In the genomic region with DNA sequence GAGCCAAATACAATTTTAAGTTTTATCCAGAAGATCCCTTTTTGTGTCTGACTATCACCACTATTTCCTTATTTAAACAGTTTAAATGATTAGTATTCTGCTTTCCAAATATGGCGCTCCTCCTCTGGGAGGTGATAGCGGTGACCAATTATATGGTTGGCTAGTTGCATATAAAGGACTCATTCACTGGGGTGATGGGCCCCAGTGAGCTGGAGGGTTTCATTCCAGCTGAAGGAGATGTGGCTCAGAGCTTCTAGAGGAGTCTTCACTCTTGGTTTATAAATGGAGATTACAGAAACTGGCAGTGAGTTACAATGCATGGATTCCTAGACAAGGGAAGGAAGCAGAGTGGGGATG, we compare ENCODE assay signal across 22 mouse cellular contexts. TPM values are rescaled to one million over a fixed set of nuclear protein-coding genes. Genes with fewer than 3 reads are reported as not detected.
DNase-seq lines count a peak whose midpoint lies in the region; ATAC-seq and TF ChIP-seq lines count a peak whose summit lies in the region.
"Had no signal": no experiment of that assay in that cellular context is flagged by ENCODE, and none has a peak within 500 bp of the region (broad histone marks: within the 10 kb centered on the region; RNA-seq: fewer than 3 reads in every experiment).

No protein-coding gene starts in this region.

- 51% methylated on average over 2 of the region's 2 CpGs for WGBS in embryonic facial prominence, embryonic 14.5 days
- 50% methylated on average over 2 of the region's 2 CpGs for WGBS in embryonic facial prominence, embryonic 10.5 days
- 14% methylated on average over 2 of the region's 2 CpGs for WGBS in hindbrain, embryonic 12.5 days
- WGBS in hindbrain, embryonic 16.5 days = 14% methylated on average over 2 of the region's 2 CpGs
- 6% methylated on average over 2 of the region's 2 CpGs for WGBS in midbrain, embryonic 15.5 days
- WGBS in lung, adult 2 months = 81% methylated on average over 2 of the region's 2 CpGs

- no peaks in the 10 kb centered on the region for H3K27me3 ChIP-seq in embryonic facial prominence, embryonic 14.5 days (replicated peaks; ENCODE audit: control insufficient read depth, insufficient read depth, low read length)
- H3K27me3 ChIP-seq in embryonic facial prominence, embryonic 10.5 days (replicated peaks; ENCODE audit: low read depth, poor library complexity, severe bottlenecking) = no peaks in the 10 kb centered on the region
- H3K27me3 ChIP-seq in hindbrain, embryonic 12.5 days = no peaks in the 10 kb centered on the region
- no peaks in the 10 kb centered on the region for H3K27me3 ChIP-seq in hindbrain, embryonic 16.5 days (replicated peaks; ENCODE audit: control insufficient read depth, insufficient read depth, low read length)
- no peaks in the 10 kb centered on the region for H3K27me3 ChIP-seq in Patski
- no peaks in the 10 kb centered on the region for H3K27me3 ChIP-seq in midbrain, embryonic 15.5 days (replicated peaks)
- H3K27me3 ChIP-seq: liver, embryonic 12.5 days had no signal

- TF ChIP-seq CTCF in Patski (IDR thresholded peaks at IDR 0.05) = no peak
- TF ChIP-seq CTCF in lung, adult 2 months (IDR thresholded peaks at IDR 0.05; ENCODE audit: insufficient read depth, low read length) = no peak

- ATAC-seq in embryonic facial prominence, embryonic 14.5 days (ENCODE audit: low read depth) = no peak
- ATAC-seq in hindbrain, embryonic 12.5 days (ENCODE audit: low FRiP score) = peak; percentile 71
- ATAC-seq in hindbrain, embryonic 16.5 days = no peak
- ATAC-seq in Patski = peak; percentile 52
- ATAC-seq in midbrain, embryonic 15.5 days (replicated peaks) = no peak
- ATAC-seq: CD4-positive, CD25-positive, alpha-beta regulatory T cell, adult 4 months; liver, embryonic 12.5 days had no signal

- no peak overlapping the region for H3K27ac ChIP-seq in embryonic facial prominence, embryonic 14.5 days (replicated peaks; ENCODE audit: low read depth, low read length)
- no peak overlapping the region; the same call in 1 of the 2 replicates for H3K27ac ChIP-seq in embryonic facial prominence, embryonic 10.5 days (replicated peaks)
- no peak overlapping the region for H3K27ac ChIP-seq in hindbrain, embryonic 12.5 days
- no peak overlapping the region for H3K27ac ChIP-seq in hindbrain, embryonic 16.5 days (ENCODE audit: low read depth, low read length)
- H3K27ac ChIP-seq in midbrain, embryonic 15.5 days = 0 out of 2 replicates have a peak overlapping the region, but pooled peaks have one; percentile 11
- H3K27ac ChIP-seq: liver, embryonic 12.5 days had no signal

- H3K9me3 ChIP-seq in embryonic facial prominence, embryonic 14.5 days (ENCODE audit: control insufficient read depth, low read length) = no peaks in the 10 kb centered on the region
- no peaks in the 10 kb centered on the region for H3K9me3 ChIP-seq in embryonic facial prominence, embryonic 10.5 days
- H3K9me3 ChIP-seq in hindbrain, embryonic 12.5 days (replicated peaks) = no peaks in the 10 kb centered on the region
- no peaks in the 10 kb centered on the region for H3K9me3 ChIP-seq in hindbrain, embryonic 16.5 days (ENCODE audit: control insufficient read depth, low read length)
- H3K9me3 ChIP-seq in midbrain, embryonic 15.5 days = no peaks in the 10 kb centered on the region

- CTCF ChIA-PET in Patski (lab: Charles Lee) = interaction anchor here (1.0 to 1.3 kb wide), 2 partner anchors 11 to 15 kb away, joined by 3 read pairs; no protein-coding TSS in a partner anchor

- H3K9ac ChIP-seq in embryonic facial prominence, embryonic 14.5 days (ENCODE audit: low read depth, low read length) = no peak overlapping the region
- H3K9ac ChIP-seq in hindbrain, embryonic 12.5 days = no peak overlapping the region
- no peak overlapping the region for H3K9ac ChIP-seq in hindbrain, embryonic 16.5 days (ENCODE audit: low read depth, low read length)
- no peak overlapping the region for H3K9ac ChIP-seq in midbrain, embryonic 15.5 days
- H3K9ac ChIP-seq: liver, embryonic 12.5 days; lung, embryonic 14.5 days had no signal

- H3K36me3 ChIP-seq in embryonic facial prominence, embryonic 14.5 days (ENCODE audit: control insufficient read depth, insufficient read depth, low read length) = no peaks in the 10 kb centered on the region
- no peaks in the 10 kb centered on the region for H3K36me3 ChIP-seq in embryonic facial prominence, embryonic 10.5 days (replicated peaks)
- H3K36me3 ChIP-seq in hindbrain, embryonic 12.5 days = no peaks in the 10 kb centered on the region
- no peaks in the 10 kb centered on the region for H3K36me3 ChIP-seq in hindbrain, embryonic 16.5 days (ENCODE audit: control insufficient read depth, insufficient read depth, low read length)
- H3K36me3 ChIP-seq in midbrain, embryonic 15.5 days (replicated peaks) = no peaks in the 10 kb centered on the region
- H3K36me3 ChIP-seq: liver, embryonic 12.5 days had no signal

- TF ChIP-seq POLR2A in lung, adult 2 months (IDR thresholded peaks at IDR 0.05; ENCODE audit: borderline replicate concordance, extremely low read depth, low read depth, low read length) = no peak

- H3K4me2 ChIP-seq in embryonic facial prominence, embryonic 14.5 days (ENCODE audit: low read depth, low read length) = no peak overlapping the region
- no peak overlapping the region for H3K4me2 ChIP-seq in hindbrain, embryonic 12.5 days (replicated peaks)
- H3K4me2 ChIP-seq in hindbrain, embryonic 16.5 days (ENCODE audit: low read length) = no peak overlapping the region
- H3K4me2 ChIP-seq in midbrain, embryonic 15.5 days = no peak overlapping the region
- H3K4me2 ChIP-seq: heart, embryonic 11.5 days; liver, embryonic 12.5 days; lung, embryonic 14.5 days had no signal

- DNase-seq in embryonic facial prominence, embryonic 14.5 days (ENCODE audit: low spot score) = peak; percentile 2
- no peak for DNase-seq in embryonic facial prominence, embryonic 10.5 days (ENCODE audit: low spot score)
- DNase-seq in Patski (ENCODE audit: low read depth, low spot score) = no peak
- no peak for DNase-seq in lung, adult 2 months
- DNase-seq in right cerebral cortex, postnatal 10 days (ENCODE audit: low spot score in 2 of 2) = no peak
- DNase-seq: adrenal gland, postnatal 14 days; cerebellum, adult 11 months; heart, postnatal 10 days; kidney, postnatal 25 days; lung, embryonic 14.5 days; lung, postnatal 36 days; right cerebral cortex, adult 18-20 months; thymus, postnatal 25 days had no signal

- no peaks in the 10 kb centered on the region for H3K4me1 ChIP-seq in embryonic facial prominence, embryonic 14.5 days (ENCODE audit: control insufficient read depth, insufficient read depth, low read length)
- no peaks in the 10 kb centered on the region for H3K4me1 ChIP-seq in embryonic facial prominence, embryonic 10.5 days
- peaks cover 5% of the 10 kb centered on the region; the same call in 1 of the 2 replicates for H3K4me1 ChIP-seq in hindbrain, embryonic 12.5 days
- peaks cover 5% of the 10 kb centered on the region; the same call in 1 of the 2 replicates for H3K4me1 ChIP-seq in hindbrain, embryonic 16.5 days (ENCODE audit: control insufficient read depth, insufficient read depth, low read depth, low read length)
- H3K4me1 ChIP-seq in midbrain, embryonic 15.5 days = peaks cover 15% of the 10 kb centered on the region
- H3K4me1 ChIP-seq in lung, adult 2 months (ENCODE audit: control insufficient read depth, insufficient read depth, low read length) = no peaks in the 10 kb centered on the region
- H3K4me1 ChIP-seq: liver, embryonic 12.5 days had no signal

- POLR2A ChIA-PET in Patski (lab: Charles Lee) = no interaction called here

- in situ Hi-C loops in Patski (cut with MboI; ENCODE audit: low pct_unique_long_range_greater_than_20kb) = no loop called here

- H3K4me3 ChIP-seq in embryonic facial prominence, embryonic 14.5 days (ENCODE audit: low read depth, low read length) = no peak overlapping the region
- H3K4me3 ChIP-seq in embryonic facial prominence, embryonic 10.5 days = no peak overlapping the region
- no peak overlapping the region for H3K4me3 ChIP-seq in hindbrain, embryonic 12.5 days
- H3K4me3 ChIP-seq in hindbrain, embryonic 16.5 days (ENCODE audit: low read length) = no peak overlapping the region
- H3K4me3 ChIP-seq in midbrain, embryonic 15.5 days = no peak overlapping the region
- no peak overlapping the region for H3K4me3 ChIP-seq in lung, adult 2 months (replicated peaks; ENCODE audit: extremely low read depth, low read depth, low read length)
- H3K4me3 ChIP-seq: liver, embryonic 12.5 days had no signal

RNA-seq across cellular contexts. Expression of gene Gm7361, which starts 50.7 kb away (rescaled TPM):
- 0.22 TPM in 1 of 2 replicates, not detected in the other for polyA plus RNA-seq in embryonic facial prominence, embryonic 14.5 days (2014; fragmentation: Nextera tagmentation; extraction: Ambion mirVana)
- not detected in 2 replicates for polyA plus RNA-seq in embryonic facial prominence, embryonic 10.5 days (2016; fragmentation: Nextera tagmentation; extraction: Ambion mirVana)
- 0.06 TPM in 1 of 2 replicates, not detected in the other for polyA plus RNA-seq in hindbrain, embryonic 12.5 days (2016; fragmentation: Nextera tagmentation; extraction: Ambion mirVana)
- polyA plus RNA-seq in hindbrain, embryonic 16.5 days (2015; fragmentation: Nextera tagmentation; extraction: Ambion mirVana) = 0.16 and 0.71 TPM in 2 replicates
- 0.08 TPM for polyA plus RNA-seq in Patski (2021)
- 0.18 and 0.46 TPM in 2 replicates for polyA plus RNA-seq in midbrain, embryonic 15.5 days (2015; fragmentation: Nextera tagmentation; extraction: Ambion mirVana)
- not detected in 2 replicates for polyA plus RNA-seq in lung, adult 2 months (2012; rRNA removed)
- polyA plus RNA-seq: CD4-positive, CD25-positive, alpha-beta regulatory T cell, adult 4 months; heart, embryonic 11.5 days; kidney, adult 2 months; limb, embryonic 11.5 days; liver, embryonic 12.5 days; small intestine, adult 2 months had no signal

Comparison
In these comparisons a context has a peak if more than half of its experiments do, and no peak if none do; other contexts are left out.
1. ATAC-seq: peak in hindbrain, embryonic 12.5 days (single experiment) and Patski (single experiment); none in embryonic facial prominence, embryonic 14.5 days (single experiment), hindbrain, embryonic 16.5 days (single experiment) and midbrain, embryonic 15.5 days (single experiment).